Mouse (Mus musculus) hindbrain, postnatal 0 days (tissue): ENCODE data around the gene Slc30a3. TPM values are rescaled to one million over a fixed set of nuclear protein-coding genes. Genes with fewer than 3 reads are reported as not detected.
A peak's percentile ranks its signal among the peaks of the same experiment; 100 is the strongest.
"Not testable (repeated sequence)": the region's sequence is repeated elsewhere in the genome, so short reads cannot be mapped to it uniquely, and the experiment has no call there.

Source experiments
- ATAC-seq: fragments of 200-750 bp; cut with Nextera tagmentation; 2 replicates; pipeline ENCODE4 v1.8.0; 2017; ENCODE audit warnings: mild to moderate bottlenecking, moderate TSS enrichment, moderate library complexity
- DNase-seq: peaks from one replicate; pipeline ENCODE4 v3.0.0-alpha.2; 2015; ENCODE audit warnings: low spot score
- H3K27ac ChIP-seq: fragments of 300-500 bp; sonication (generic); 2 replicates; pipeline ENCODE4 v1.5.1; 2014; ENCODE audit warnings: mild to moderate bottlenecking
- H3K27me3 ChIP-seq: fragments of 300-500 bp; sonication (generic); 2 replicates; pipeline ENCODE4 v1.6.1; 2014; ENCODE audit warnings: low read length, mixed read lengths; ENCODE audit not compliant: insufficient read depth
- H3K36me3 ChIP-seq: fragments of 300-500 bp; sonication (generic); 2 replicates; pipeline ENCODE4 v1.6.1; 2014; ENCODE audit warnings: low read length, mixed read lengths; ENCODE audit not compliant: insufficient read depth
- H3K4me1 ChIP-seq: fragments of 300-500 bp; sonication (generic); 2 replicates; pipeline ENCODE4 v1.6.1; 2014; ENCODE audit warnings: antibody characterized with exemption, low read length, mixed read lengths; ENCODE audit not compliant: insufficient read depth
- H3K4me2 ChIP-seq: fragments of 300-500 bp; sonication (generic); 2 replicates; pipeline ENCODE4 v1.6.1; 2014; ENCODE audit warnings: low read depth, mild to moderate bottlenecking, low read length, moderate library complexity, mixed read lengths
- H3K4me3 ChIP-seq: fragments of 300-500 bp; sonication (generic); 2 replicates; pipeline ENCODE4 v1.5.1; 2014; ENCODE audit warnings: low read length
- H3K9ac ChIP-seq: fragments of 300-500 bp; sonication (generic); replicated peaks from 2 replicates; pipeline ENCODE4 v1.6.1; 2014; ENCODE audit warnings: mild to moderate bottlenecking, low read length, moderate library complexity, mixed read lengths
- H3K9me3 ChIP-seq: fragments of 300-500 bp; sonication (generic); 2 replicates; pipeline ENCODE4 v1.6.1; 2016; ENCODE audit warnings: low read length, mixed read lengths
- CTCF ChIP-seq: IDR thresholded peaks from 2 replicates; pipeline ENCODE4 v1.5.1; 2016; ENCODE audit warnings: antibody characterized with exemption, control low read depth, low read depth
- WGBS: fragments of 180-500 bp; shearing (Covaris S2); extraction: QIAGEN DNeasy Blood & Tissue Kit; methylation state at CpG from one replicate; pipeline ENCODE4 v1.1.7; 2014; 5-methylcytosine and 5-hydroxymethylcytosine counted together
- polyA plus RNA-seq: library from polyadenylated mRNA; unstranded; fragments of >200 nt; fragmentation: Nextera tagmentation; extraction: Ambion mirVana; gene quantifications from 2 replicates; pipeline ENCODE4 v1.2.1, GENCODE M21; 2015
- total RNA-seq: library from RNA; depleted of rRNA; stranded (reverse); fragments of >200 nt; gene quantifications from 2 replicates; pipeline ENCODE4 v1.2.3, GENCODE M21; 2014

The Slc30a3 gene
- total and polyA plus RNA-seq, 2 experiments from 2014 or later, result 37.2 to 47.5 TPM

GRCm38 (mm10) chr5:31071821-31072220, 36.2 kb downstream of the Slc30a3 start:
- Histone ChIP-seq H3K4me3 (no peak overlapping the region), H3K9ac (no peak overlapping the region), H3K27me3 (no peaks in the 10 kb centered on the region), H3K36me3 (peaks cover 90% of the 10 kb centered on the region), H3K4me1 (no peaks in the 10 kb centered on the region), H3K9me3 (no peaks in the 10 kb centered on the region), H3K27ac (no peak overlapping the region), H3K4me2 (no peak overlapping the region)
- no peak for TF ChIP-seq CTCF
- WGBS, result 96% methylated on average over 11 of the region's 11 CpGs
- ATAC-seq, result no peak
- no peak for DNase-seq

GRCm38 (mm10) chr5:31071059-31071458, 37.0 kb downstream of the Slc30a3 start:
- Histone ChIP-seq H3K27ac (no peak overlapping the region), H3K27me3 (no peaks in the 10 kb centered on the region), H3K4me3 (no peak overlapping the region), H3K36me3 (peaks cover 89% of the 10 kb centered on the region), H3K9ac (no peak overlapping the region), H3K4me1 (no peaks in the 10 kb centered on the region), H3K9me3 (no peaks in the 10 kb centered on the region), H3K4me2 (no peak overlapping the region)
- WGBS, result 92% methylated on average over 2 of the region's 2 CpGs
- no peak for TF ChIP-seq CTCF
- DNase-seq (no peak), ATAC-seq (no peak)

GRCm38 (mm10) chr5:31069810-31070209, 38.2 kb downstream of the Slc30a3 start:
- WGBS, result 97% methylated on average over 3 of the region's 3 CpGs
- ATAC-seq (no peak), DNase-seq (no peak)
- Histone ChIP-seq H3K9me3 (no peaks in the 10 kb centered on the region), H3K27me3 (no peaks in the 10 kb centered on the region), H3K4me2 (no peak overlapping the region), H3K4me3 (no peak overlapping the region), H3K9ac (no peak overlapping the region), H3K27ac (no peak overlapping the region), H3K36me3 (peaks cover 77% of the 10 kb centered on the region), H3K4me1 (no peaks in the 10 kb centered on the region)
- no peak for TF ChIP-seq CTCF

GRCm38 (mm10) chr5:31055216-31056140, 52.6 kb downstream of the Slc30a3 start:
- H3K9me3 ChIP-seq, result no peaks in the 10 kb centered on the region
- 22% methylated on average over 19 of the region's 19 CpGs for WGBS
- H3K27me3 ChIP-seq, result no peaks in the 10 kb centered on the region
- peak overlapping the region; percentile 65 for H3K9ac ChIP-seq
- peak; percentile 12 for DNase-seq
- H3K36me3 ChIP-seq, result peaks cover 15% of the 10 kb centered on the region; the same call in 1 of the 2 replicates
- no peak for TF ChIP-seq CTCF
- peaks cover 9% of the 10 kb centered on the region; the same call in 1 of the 2 replicates for H3K4me1 ChIP-seq
- H3K27ac ChIP-seq, result peak overlapping the region; percentile 64; the same call in 1 of the 2 replicates
- peak overlapping the region; percentile 97 for H3K4me2 ChIP-seq
- no peak; the same call in 1 of the 2 replicates for ATAC-seq
- H3K4me3 ChIP-seq, result peak overlapping the region; percentile 62

GRCm38 (mm10) chr5:31054261-31055215, 53.5 kb downstream of the Slc30a3 start, which contains the start of gene Cad:
Cad (plus strand) TSS chr5:31054780.
- TF ChIP-seq CTCF, result no peak
- peak within 1 kb of the TSS; percentile 64 for H3K27ac ChIP-seq
- peak within 1 kb of the TSS; percentile 97 for H3K4me2 ChIP-seq

GRCm38 (mm10) chr5:31053728-31054127, 54.3 kb downstream of the Slc30a3 start:
- 42% methylated on average over 4 of the region's 4 CpGs for WGBS
- not testable (repeated sequence) for H3K36me3 ChIP-seq, H3K9me3 ChIP-seq, DNase-seq, H3K27me3 ChIP-seq, H3K4me1 ChIP-seq, ATAC-seq
- peak overlapping the region; percentile 62 for H3K4me3 ChIP-seq
- peak overlapping the region; percentile 64 for H3K27ac ChIP-seq
- H3K4me2 ChIP-seq, result peak overlapping the region; percentile 97
- H3K9ac ChIP-seq, result peak overlapping the region; percentile 65; the same call in 1 of the 2 replicates

More at GRCm38 (mm10) chr5:31054261-31055215, 53.5 kb downstream of the Slc30a3 start, which contains the start of gene Cad:
- Histone ChIP-seq H3K4me3 (peak within 1 kb of the TSS; percentile 62), H3K27me3 (no peaks in the 10 kb centered on the region), H3K4me1 (peaks cover 9% of the 10 kb centered on the region; the same call in 1 of the 2 replicates), H3K9me3 (no peaks in the 10 kb centered on the region), H3K9ac (peak within 1 kb of the TSS; percentile 65), H3K36me3 (peaks cover 7% of the 10 kb centered on the region; the same call in 1 of the 2 replicates)
- DNase-seq (peak; percentile 96), ATAC-seq (peak; percentile 99)
- 2% methylated on average over 64 of the region's 64 CpGs for WGBS
